Mouse (Mus musculus) heart, adult 2 months (tissue): ENCODE measurements around the gene Slc10a6. TPM values are rescaled to one million over a fixed set of nuclear protein-coding genes. Genes with fewer than 3 reads are reported as not detected.

Experiments used
- DNase-seq, 2 experiments: peaks; one replicate each; pipeline ENCODE4 v3.0.0; 2021
- H3K27ac ChIP-seq: fragments of 200-600 bp; 2 replicates; pipeline ENCODE4 v1.8.1; 2022
- H3K27me3 ChIP-seq: fragments of 200-500 bp; 2 replicates; pipeline ENCODE4 v1.6.1; 2012; ENCODE audit warnings: mild to moderate bottlenecking, low read length, inconsistent platforms, mixed read lengths; ENCODE audit not compliant: control insufficient read depth, insufficient read depth
- H3K36me3 ChIP-seq: fragments of 200-500 bp; 2 replicates; pipeline ENCODE4 v1.6.1; 2012; ENCODE audit warnings: low read length, inconsistent platforms; ENCODE audit not compliant: control insufficient read depth, insufficient read depth
- H3K4me1 ChIP-seq: fragments of 200-500 bp; 2 replicates; pipeline ENCODE4 v1.6.1; 2011; ENCODE audit warnings: low read length; ENCODE audit not compliant: control insufficient read depth, insufficient read depth
- H3K4me3 ChIP-seq: fragments of 200-600 bp; 2 replicates; pipeline ENCODE4 v1.8.1; 2022
- H3K79me2 ChIP-seq: fragments of 200-500 bp; replicated peaks from 2 replicates; pipeline ENCODE4 v1.6.1; 2012; ENCODE audit warnings: mild to moderate bottlenecking, inconsistent platforms, low read length, moderate library complexity, mixed read lengths; ENCODE audit not compliant: control insufficient read depth, insufficient read depth
- H3K9ac ChIP-seq: fragments of 200-500 bp; 2 replicates; pipeline ENCODE4 v1.6.1; 2012; ENCODE audit warnings: low read depth, mild to moderate bottlenecking, control low read depth, inconsistent platforms, low read length, mixed read lengths
- CTCF ChIP-seq: fragments of 200-600 bp; IDR thresholded peaks from 2 replicates; pipeline ENCODE4 v1.8.1; 2022; ENCODE audit warnings: antibody characterized with exemption, mild to moderate bottlenecking, moderate library complexity
- EP300 ChIP-seq: fragments of 200-500 bp; IDR thresholded peaks from 2 replicates; pipeline ENCODE4 v1.6.1; 2011; ENCODE audit warnings: low read depth, low read length, control low read depth; ENCODE audit not compliant: insufficient read depth
- POLR2A ChIP-seq: fragments of 200-500 bp; IDR thresholded peaks from 2 replicates; pipeline ENCODE4 v1.6.1; 2011; ENCODE audit warnings: mild to moderate bottlenecking, low read depth, low read length, control low read depth; ENCODE audit not compliant: insufficient read depth
- WGBS: fragments of 180-500 bp; shearing (Covaris S2); methylation state at CpG from one replicate; pipeline ENCODE4 v1.1.7; 2018; 5-methylcytosine and 5-hydroxymethylcytosine counted together
- intact Hi-C: fragments of 180-260 bp; cut with DNase I; formaldehyde crosslinking; loops from one replicate; pipeline ENCODE4 v1.15.1; 2025
- polyA plus RNA-seq: library from polyadenylated mRNA; depleted of rRNA; stranded (reverse); fragments of >200 nt; gene quantifications from 2 replicates; pipeline ENCODE4 v1.2.3, GENCODE M21; 2012
- total RNA-seq, 2 experiments: library from RNA; stranded (reverse); gene quantifications; 2 replicates each; pipeline ENCODE4 v1.2.3; 2021

Slc10a6 gene
- total and polyA plus RNA-seq, 3 experiments, result 4.1 to 8.3 (median 6.3) TPM

DNA sequence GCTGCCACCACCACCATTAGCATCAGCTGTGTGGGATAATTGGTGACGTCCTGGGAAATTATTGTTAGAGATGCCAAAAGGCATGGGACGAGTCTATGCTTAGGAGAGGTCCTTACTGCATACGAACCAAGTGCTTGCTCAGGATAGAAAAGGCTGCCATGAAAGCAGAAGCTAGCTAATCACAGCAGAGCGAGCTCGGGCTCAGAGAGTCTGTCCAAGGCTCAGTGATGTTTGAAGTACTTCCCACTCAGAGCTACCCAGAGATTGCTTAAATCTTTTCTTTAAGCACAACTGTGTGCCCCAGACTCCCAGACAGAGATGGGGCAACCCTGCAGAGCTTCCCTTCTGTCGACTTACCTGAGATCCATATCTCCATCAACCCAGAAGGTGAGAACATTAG, 704 bp downstream of the Slc10a6 start:
- intact Hi-C loops, result no loop called here
- peak overlapping the region; percentile 61 for H3K4me3 ChIP-seq
- WGBS, result 66% methylated on average over 6 of the region's 6 CpGs

DNA sequence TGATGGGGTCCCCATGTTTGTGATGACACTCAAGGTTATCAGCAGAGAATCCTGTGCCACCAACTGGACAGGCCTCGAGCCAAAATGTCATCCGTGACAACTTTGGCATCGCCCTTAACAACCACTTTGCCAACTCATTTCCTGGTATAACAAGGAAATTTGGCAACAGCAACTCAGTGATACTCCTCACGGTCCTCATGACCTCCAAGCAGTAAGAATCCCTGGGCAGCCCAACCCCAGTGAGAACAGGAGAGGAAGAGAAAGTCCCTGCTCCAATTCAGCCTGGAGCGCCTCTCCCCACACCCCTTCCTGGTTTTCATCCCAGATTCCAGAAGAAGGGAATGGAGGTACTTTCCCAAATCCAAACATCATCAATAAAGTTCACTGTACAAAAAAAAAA, 4.4 kb downstream of the Slc10a6 start:
- Histone ChIP-seq H3K27ac (no peak overlapping the region), H3K27me3 (no peaks in the 10 kb centered on the region), H3K9ac (no peak overlapping the region), H3K4me3 (no peak overlapping the region), H3K79me2 (no peaks in the 10 kb centered on the region), H3K36me3 (0 out of 2 replicates have a peak, but pooled peaks cover 4% of the 10 kb centered on the region), H3K4me1 (peaks cover 29% of the 10 kb centered on the region)
- intact Hi-C loops, result loop anchor here (5.0 kb wide), 1 partner anchor 32 kb away; the partner anchor contains the start of gene 1700016H13Rik
- TF ChIP-seq POLR2A (no peak), CTCF (no peak), EP300 (no peak)
- 46% methylated on average over 5 of the region's 5 CpGs for WGBS
- DNase-seq, result no peak

More for the DNA sequence above, 704 bp downstream of the Slc10a6 start:
- Histone ChIP-seq H3K4me1 (peaks cover 24% of the 10 kb centered on the region), H3K27ac (peak overlapping the region; percentile 86), H3K79me2 (no peaks in the 10 kb centered on the region), H3K36me3 (peaks cover 8% of the 10 kb centered on the region), H3K9ac (peak overlapping the region; percentile 41), H3K27me3 (no peaks in the 10 kb centered on the region)
- DNase-seq, result no peak
- TF ChIP-seq CTCF (no peak), POLR2A (no peak), EP300 (no peak)

DNA sequence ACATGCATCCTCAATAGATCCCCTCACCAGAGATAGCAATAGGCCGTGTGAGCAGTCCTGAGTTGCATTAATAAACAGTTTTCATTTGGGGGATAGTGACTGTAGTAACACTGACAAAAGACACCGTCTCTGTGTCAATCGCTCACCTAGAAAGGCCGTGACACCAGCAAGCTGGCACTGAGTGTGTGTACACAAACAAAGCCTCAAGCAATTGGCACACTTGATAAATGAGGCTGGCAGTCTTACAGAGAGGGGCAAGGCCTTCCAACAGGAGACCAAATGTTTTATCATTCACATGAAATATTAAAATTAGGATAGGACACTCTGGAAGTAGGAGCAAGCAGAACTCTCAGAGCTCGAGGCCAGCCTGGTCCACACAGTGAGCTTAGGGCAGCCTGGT, 6.9 kb downstream of the Slc10a6 start:
- intact Hi-C loops, result loop anchor here (5.0 kb wide), 1 partner anchor 35 kb away; the partner anchor contains the start of gene 1700016H13Rik
- H3K36me3 ChIP-seq, result 0 out of 2 replicates have a peak, but pooled peaks cover under 1% of the 10 kb centered on the region
- H3K27me3 ChIP-seq, result no peaks in the 10 kb centered on the region
- no peak overlapping the region for H3K9ac ChIP-seq
- no peak overlapping the region for H3K27ac ChIP-seq
- WGBS, result 77% methylated on average over 5 of the region's 5 CpGs
- H3K4me1 ChIP-seq, result peaks cover 21% of the 10 kb centered on the region
- H3K4me3 ChIP-seq, result no peak overlapping the region
- no peaks in the 10 kb centered on the region for H3K79me2 ChIP-seq
- no peak for DNase-seq
- no peak for TF ChIP-seq CTCF

DNA sequence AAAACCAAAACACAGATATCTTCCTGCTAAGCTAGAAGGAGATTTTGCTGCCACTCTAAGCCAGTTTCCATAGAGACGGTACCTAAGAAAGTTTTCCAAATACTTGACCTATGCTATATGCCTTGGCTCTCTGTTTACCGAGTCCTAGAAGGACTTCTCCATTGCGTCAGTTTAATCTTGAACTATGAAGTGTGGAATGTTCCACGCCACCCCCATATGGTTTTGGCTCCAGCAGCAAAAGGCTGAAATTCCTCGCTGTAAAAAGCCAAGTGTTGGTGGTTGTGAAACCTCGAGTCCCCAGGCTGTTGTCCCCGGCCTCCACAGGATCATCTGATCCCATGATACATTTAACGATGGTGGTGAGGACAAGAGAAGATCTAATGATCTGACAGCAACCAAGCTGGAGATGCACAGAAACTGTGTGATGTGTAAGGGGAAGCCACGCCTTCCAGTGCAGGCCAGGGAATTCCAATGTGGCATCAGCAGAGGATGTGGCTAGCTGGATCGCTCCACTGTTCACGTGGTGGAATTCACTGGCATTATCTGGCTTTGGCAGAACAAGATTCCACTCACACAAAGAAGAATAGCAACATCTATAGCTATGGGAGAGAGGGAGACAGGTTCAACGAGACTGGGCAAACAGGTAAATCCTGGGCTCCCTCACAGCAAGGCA, 8.8 kb downstream of the Slc10a6 start:
- no peaks in the 10 kb centered on the region for H3K27me3 ChIP-seq
- TF ChIP-seq CTCF, result no peak
- no peak for TF ChIP-seq POLR2A
- TF ChIP-seq EP300, result no peak
- peaks cover 21% of the 10 kb centered on the region for H3K4me1 ChIP-seq
- H3K27ac ChIP-seq, result peak overlapping the region; percentile 23
- no peak overlapping the region for H3K4me3 ChIP-seq
- no peaks in the 10 kb centered on the region for H3K79me2 ChIP-seq
- H3K36me3 ChIP-seq, result no peaks in the 10 kb centered on the region
- H3K9ac ChIP-seq, result no peak overlapping the region
- WGBS, result 47% methylated on average over 12 of the region's 12 CpGs
- intact Hi-C loops, result loop anchor here (5.0 kb wide), 1 partner anchor 37 kb away; the partner anchor contains the start of gene 1700016H13Rik
- DNase-seq, result peak; percentile 54 to 71

DNA sequence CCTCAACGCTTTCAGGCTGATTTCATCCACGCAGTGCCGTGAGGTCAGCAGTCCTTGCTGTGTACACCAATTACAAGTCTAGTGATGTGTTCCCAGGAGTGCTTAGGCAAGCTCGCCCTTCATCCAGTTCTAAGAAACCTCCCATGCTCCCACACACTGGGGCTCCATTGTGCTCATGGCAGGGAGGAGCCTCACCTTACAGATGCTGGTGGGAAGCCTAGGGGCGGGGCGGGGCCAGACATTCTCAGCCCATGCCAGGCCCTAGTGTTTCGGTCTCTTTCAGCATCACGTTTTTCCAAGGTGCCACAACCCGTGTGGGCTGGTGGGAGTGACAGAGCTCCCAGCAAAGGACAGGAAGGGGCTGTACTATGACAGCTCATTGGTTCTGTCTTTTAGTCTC, 12.0 kb downstream of the Slc10a6 start:
- no peaks in the 10 kb centered on the region for H3K79me2 ChIP-seq
- intact Hi-C loops, result no loop called here
- no peak for TF ChIP-seq EP300
- TF ChIP-seq POLR2A, result no peak
- no peak for TF ChIP-seq CTCF
- no peak for DNase-seq
- peaks cover 11% of the 10 kb centered on the region for H3K4me1 ChIP-seq
- no peak overlapping the region for H3K27ac ChIP-seq
- WGBS, result 86% methylated on average over 9 of the region's 9 CpGs
- no peaks in the 10 kb centered on the region for H3K36me3 ChIP-seq
- H3K4me3 ChIP-seq, result no peak overlapping the region
- no peak overlapping the region for H3K9ac ChIP-seq
- H3K27me3 ChIP-seq, result no peaks in the 10 kb centered on the region

DNA sequence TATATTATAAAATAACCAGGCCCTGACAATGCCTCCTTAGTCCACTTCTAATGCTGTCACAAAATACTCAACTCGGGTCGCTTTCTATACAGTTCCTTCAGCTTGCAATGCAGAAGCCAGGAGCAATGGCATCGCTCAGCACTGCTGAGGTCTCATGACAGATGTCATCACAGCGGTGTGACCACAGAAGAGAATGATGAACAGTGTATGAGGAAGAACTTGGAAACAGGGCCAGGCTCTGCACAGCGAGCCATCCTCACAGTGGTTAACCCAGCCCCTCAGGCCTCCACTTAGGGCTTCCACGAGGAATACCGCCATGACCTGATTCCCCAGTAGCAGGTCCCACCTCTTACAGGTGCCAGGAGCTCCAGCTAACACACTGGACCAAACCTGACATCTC, 14.8 kb downstream of the Slc10a6 start:
- intact Hi-C loops, result no loop called here
- no peak overlapping the region for H3K4me3 ChIP-seq
- TF ChIP-seq CTCF (no peak), POLR2A (no peak), EP300 (no peak)
- H3K4me1 ChIP-seq, result peaks cover 2% of the 10 kb centered on the region
- no peaks in the 10 kb centered on the region for H3K79me2 ChIP-seq
- 90% methylated on average over 7 of the region's 7 CpGs for WGBS
- H3K27me3 ChIP-seq, result no peaks in the 10 kb centered on the region
- no peak for DNase-seq
- H3K27ac ChIP-seq, result no peak overlapping the region
- no peaks in the 10 kb centered on the region for H3K36me3 ChIP-seq
- no peak overlapping the region for H3K9ac ChIP-seq
